Mouse (Mus musculus) left cerebral cortex, adult 11 months (tissue): ENCODE measurements around the gene Slc45a1.

ENCODE experiments used
- DNase-seq: peaks from one replicate; pipeline ENCODE4 v3.0.0; 2022; ENCODE audit warnings: low spot score

The Slc45a1 gene

GRCm38 (mm10) chr4:150659926-150660610 is 8.1 kb upstream of the Slc45a1 start:
- no peak for DNase-seq

- DNase-seq, result no peak
Measured at GRCm38 (mm10) chr4:150656504-150656903, 4.5 kb upstream of the Slc45a1 start.

- DNase-seq, result peak; percentile 67
Measured at GRCm38 (mm10) chr4:150655989-150656388, 4.0 kb upstream of the Slc45a1 start.

GRCm38 (mm10) chr4:150653072-150653599 is 1.2 kb upstream of the Slc45a1 start:
- DNase-seq, result no peak

- no peak for DNase-seq
Measured at GRCm38 (mm10) chr4:150649327-150649726, 2.6 kb downstream of the Slc45a1 start.

- no peak for DNase-seq
Measured at GRCm38 (mm10) chr4:150644299-150644698, 7.7 kb downstream of the Slc45a1 start.

GRCm38 (mm10) chr4:150636635-150637034 is 15.3 kb downstream of the Slc45a1 start:
- no peak for DNase-seq

GRCm38 (mm10) chr4:150635568-150635967 is 16.4 kb downstream of the Slc45a1 start:
- DNase-seq, result no peak

- DNase-seq, result no peak
Measured at GRCm38 (mm10) chr4:150629266-150629665, 22.7 kb downstream of the Slc45a1 start.

GRCm38 (mm10) chr4:150625951-150626732 is 25.8 kb downstream of the Slc45a1 start:
- no peak for DNase-seq

GRCm38 (mm10) chr4:150625425-150625824 is 26.5 kb downstream of the Slc45a1 start:
- DNase-seq, result no peak

- DNase-seq, result no peak
Measured at GRCm38 (mm10) chr4:150624933-150625332, 27.0 kb downstream of the Slc45a1 start.

- no peak for DNase-seq
Measured at GRCm38 (mm10) chr4:150624214-150624823, 27.7 kb downstream of the Slc45a1 start.

- DNase-seq, result no peak
Measured at GRCm38 (mm10) chr4:150622641-150623040, 29.3 kb downstream of the Slc45a1 start.

- no peak for DNase-seq
Measured at GRCm38 (mm10) chr4:150619011-150619410, 33.0 kb downstream of the Slc45a1 start.

- no peak for DNase-seq
Measured at GRCm38 (mm10) chr4:150616841-150617240, 35.1 kb downstream of the Slc45a1 start.

GRCm38 (mm10) chr4:150616029-150616420 is 35.9 kb downstream of the Slc45a1 start:
- DNase-seq, result no peak

GRCm38 (mm10) chr4:150615251-150616028 is 36.5 kb downstream of the Slc45a1 start:
- DNase-seq, result no peak

GRCm38 (mm10) chr4:150613715-150614114 is 38.3 kb downstream of the Slc45a1 start:
- no peak for DNase-seq

- no peak for DNase-seq
Measured at GRCm38 (mm10) chr4:150608670-150609069, 43.3 kb downstream of the Slc45a1 start.

GRCm38 (mm10) chr4:150606449-150607161 is 45.4 kb downstream of the Slc45a1 start:
- no peak for DNase-seq
